ENCODE assay signal across 8 mouse cellular contexts in the genomic region with DNA sequence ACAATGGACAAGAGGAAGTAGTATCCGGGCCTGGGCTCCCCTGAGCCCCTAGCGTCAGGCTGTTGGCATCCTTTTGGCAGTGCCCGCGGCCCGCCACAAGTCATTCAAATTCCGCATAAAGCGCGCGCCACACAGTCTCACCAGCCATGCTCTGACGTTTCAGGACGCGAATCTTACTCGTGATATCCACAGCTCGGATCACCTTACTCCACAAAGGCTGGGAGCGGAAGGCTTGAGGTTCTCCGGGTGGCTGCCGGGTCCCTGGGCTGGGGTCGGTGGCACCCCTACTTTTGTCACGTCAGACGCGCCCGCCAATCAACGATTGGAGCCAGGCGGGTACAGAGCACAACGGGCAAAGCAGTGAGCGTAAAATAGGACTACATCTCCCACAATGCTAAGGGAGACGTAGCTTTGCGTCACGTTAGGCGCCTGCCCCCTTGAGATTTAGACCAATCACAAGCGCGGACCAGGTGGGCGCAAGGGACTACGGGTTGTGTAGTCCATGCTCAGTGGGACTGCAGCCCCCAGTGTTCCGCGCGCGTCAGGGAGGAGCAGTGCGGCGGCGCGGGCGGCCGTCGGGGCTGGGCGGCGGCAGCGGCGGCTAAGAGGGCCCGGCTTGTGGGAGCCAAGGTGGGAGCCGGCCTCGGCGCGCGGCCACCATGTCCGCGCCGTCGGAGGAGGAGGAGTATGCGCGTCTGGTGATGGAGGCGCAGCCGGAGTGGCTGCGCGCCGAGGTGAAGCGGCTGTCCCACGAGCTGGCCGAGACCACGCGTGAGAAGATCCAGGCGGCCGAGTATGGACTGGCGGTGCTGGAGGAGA. TPM values are rescaled to one million over a fixed set of nuclear protein-coding genes. Genes with fewer than 3 reads are reported as not detected.
DNase-seq lines count a peak whose midpoint lies in the region; ATAC-seq and TF ChIP-seq lines count a peak whose summit lies in the region.

A gene (plus strand): TSS at position 574 of the 819 bp plus-strand sequence.

- H3K36me3 ChIP-seq in MEL (ENCODE audit: control insufficient read depth in 1 of 2, insufficient read depth in 2 of 2, low read length in 2 of 2), result peaks cover 0 to 10% of the 10 kb centered on the region in 2 experiments; a peak in 2 of 4 replicates
- H3K36me3 ChIP-seq in forebrain, postnatal 0 days (ENCODE audit: insufficient read depth), result no peaks in the 10 kb centered on the region
- no peaks in the 10 kb centered on the region for H3K36me3 ChIP-seq in lung, embryonic 15.5 days

- peak; percentile 99 for ATAC-seq in forebrain, postnatal 0 days
- ATAC-seq in lung, embryonic 15.5 days (ENCODE audit: borderline replicate concordance, extremely low read depth, low FRiP score, low TSS enrichment), result peak; percentile 99

- peaks cover 3 to 23% of the 10 kb centered on the region in 2 experiments; a peak in 3 of 4 replicates for H3K4me1 ChIP-seq in MEL (ENCODE audit: control insufficient read depth in 1 of 2, insufficient read depth in 2 of 2, low read length in 2 of 2)
- H3K4me1 ChIP-seq in cerebellum, adult 2 months (ENCODE audit: control insufficient read depth, insufficient read depth, low read length), result peaks cover 12% of the 10 kb centered on the region
- H3K4me1 ChIP-seq in forebrain, postnatal 0 days (ENCODE audit: insufficient read depth), result peaks cover 26% of the 10 kb centered on the region; the same call in 1 of the 2 replicates
- peaks cover 42% of the 10 kb centered on the region for H3K4me1 ChIP-seq in lung, embryonic 15.5 days

- DNase-seq in MEL (ENCODE audit: low read depth, low spot score), result peak; percentile 99
- peak; percentile 95 to 98 for DNase-seq in cerebellum, adult 2 months
- peak; percentile 99 for DNase-seq in forebrain, postnatal 0 days
- peak; percentile 96 for DNase-seq in heart, postnatal 4 days
- peak; percentile 98 for DNase-seq in layer of hippocampus, adult 8-10 months (ENCODE audit: low spot score in 2 of 2)
- peak; percentile 97 for DNase-seq in ovary, adult 18-20 months (ENCODE audit: low spot score)
- peak; percentile 99 for DNase-seq in thymus, postnatal 0 days (ENCODE audit: low spot score)

- H3K4me2 ChIP-seq in forebrain, postnatal 0 days (ENCODE audit: low read depth), result peak within 1 kb of the TSS; percentile 84
- H3K4me2 ChIP-seq in lung, embryonic 15.5 days, result peak within 1 kb of the TSS; percentile 77

- H3K27me3 ChIP-seq in MEL (ENCODE audit: control insufficient read depth in 1 of 2, insufficient read depth in 2 of 2, low read length in 2 of 2), result no peaks in the 10 kb centered on the region
- no peaks in the 10 kb centered on the region for H3K27me3 ChIP-seq in cerebellum, adult 2 months (ENCODE audit: control insufficient read depth, insufficient read depth, low read length)
- no peaks in the 10 kb centered on the region for H3K27me3 ChIP-seq in forebrain, postnatal 0 days (ENCODE audit: insufficient read depth, low read length)
- H3K27me3 ChIP-seq in lung, embryonic 15.5 days, result no peaks in the 10 kb centered on the region

- H3K27ac ChIP-seq in MEL (ENCODE audit: control insufficient read depth, low read depth, low read length), result peak within 1 kb of the TSS; percentile 55
- peak within 1 kb of the TSS; percentile 24 for H3K27ac ChIP-seq in cerebellum, adult 2 months (ENCODE audit: insufficient read depth, low read length)
- peak within 1 kb of the TSS; percentile 85 for H3K27ac ChIP-seq in forebrain, postnatal 0 days (ENCODE audit: low read depth, low read length)
- peak within 1 kb of the TSS; percentile 80 for H3K27ac ChIP-seq in lung, embryonic 15.5 days

- peak; percentile 79 to 90 for TF ChIP-seq POLR2A in MEL (IDR thresholded peaks at IDR 0.05; ENCODE audit: control insufficient read depth in 1 of 2, insufficient read depth in 1 of 2, low read depth in 1 of 2, low read length in 2 of 2, poor library complexity in 1 of 2)
- TF ChIP-seq POLR2A in cerebellum, adult 2 months (IDR thresholded peaks at IDR 0.05; ENCODE audit: borderline replicate concordance, insufficient read depth, low read length), result peak; percentile 55

- 0 out of 6 replicates have a peak, but pooled peaks of 1 of the 3 experiments have one; percentile 1 for TF ChIP-seq CTCF in MEL (IDR thresholded peaks at IDR 0.05 in 2 of 3, conservative IDR thresholded peaks at IDR 0.05 in 1 of 3; ENCODE audit: control insufficient read depth in 1 of 3, insufficient read depth in 1 of 3, low read depth in 2 of 3, low read length in 3 of 3, poor library complexity in 1 of 3, severe bottlenecking in 1 of 3)
- no peak for TF ChIP-seq CTCF in cerebellum, adult 2 months (IDR thresholded peaks at IDR 0.05; ENCODE audit: borderline replicate concordance, insufficient read depth, low read depth, low read length)
- peak; percentile 58 for TF ChIP-seq CTCF in forebrain, postnatal 0 days (IDR thresholded peaks at IDR 0.05; ENCODE audit: low read depth)

- H3K79me2 ChIP-seq in MEL (ENCODE audit: control insufficient read depth, insufficient read depth, low read length, poor library complexity), result peaks cover 43% of the 10 kb centered on the region

- no peak for TF ChIP-seq RAD21 in MEL (IDR thresholded peaks at IDR 0.05; ENCODE audit: low read depth, low read length)

- WGBS in cerebellum, adult 2 months, result 1% methylated on average over 74 of the region's 74 CpGs
- 2% methylated on average over 74 of the region's 74 CpGs for WGBS in forebrain, postnatal 0 days
- WGBS in lung, embryonic 15.5 days, result under 1% methylated on average over 74 of the region's 74 CpGs

- peak within 1 kb of the TSS; percentile 81 to 86 for H3K4me3 ChIP-seq in MEL (ENCODE audit: control insufficient read depth in 1 of 2, insufficient read depth in 1 of 2, low read depth in 2 of 2, low read length in 2 of 2)
- H3K4me3 ChIP-seq in cerebellum, adult 2 months (replicated peaks; ENCODE audit: insufficient read depth, low read depth, low read length), result peak within 1 kb of the TSS; percentile 80
- peak within 1 kb of the TSS; percentile 95 for H3K4me3 ChIP-seq in forebrain, postnatal 0 days (ENCODE audit: low read depth, low read length)
- peak within 1 kb of the TSS; percentile 82 for H3K4me3 ChIP-seq in lung, embryonic 15.5 days

- no peak for TF ChIP-seq EP300 in MEL (IDR thresholded peaks at IDR 0.05; ENCODE audit: low read depth in 1 of 2, low read length in 2 of 2)

- H3K9me3 ChIP-seq in MEL (replicated peaks; ENCODE audit: insufficient read depth, low read length), result no peaks in the 10 kb centered on the region
- no peaks in the 10 kb centered on the region for H3K9me3 ChIP-seq in forebrain, postnatal 0 days (ENCODE audit: low read length)
- no peaks in the 10 kb centered on the region for H3K9me3 ChIP-seq in lung, embryonic 15.5 days

- peak within 1 kb of the TSS; percentile 75 for H3K9ac ChIP-seq in MEL (ENCODE audit: control insufficient read depth, low read depth, low read length, poor library complexity, severe bottlenecking)
- peak within 1 kb of the TSS; percentile 87 for H3K9ac ChIP-seq in forebrain, postnatal 0 days
- H3K9ac ChIP-seq in lung, embryonic 15.5 days, result peak within 1 kb of the TSS; percentile 84

TF ChIP-seq in MEL, 35 proteins besides CTCF, POLR2A, EP300 and RAD21 (continues in another document):
- no peak for TF ChIP-seq TAL1 (IDR thresholded peaks at IDR 0.05; ENCODE audit: low read length)
- no peak for TF ChIP-seq CHD1 (IDR thresholded peaks at IDR 0.05; ENCODE audit: low read depth, low read length)
- no peak for TF ChIP-seq MAFK (IDR thresholded peaks at IDR 0.05; ENCODE audit: borderline replicate concordance, low read depth, low read length)
- no peak for TF ChIP-seq RCOR1 (IDR thresholded peaks at IDR 0.05; ENCODE audit: low read depth, low read length)
- 0 out of 2 replicates have a peak, but pooled peaks have one; percentile 39 for TF ChIP-seq TBP (IDR thresholded peaks at IDR 0.05; ENCODE audit: low read depth, low read length)
- TF ChIP-seq BHLHE40 (IDR thresholded peaks at IDR 0.05; ENCODE audit: borderline replicate concordance, low read depth, low read length), result no peak
- no peak for TF ChIP-seq POLR2AphosphoS5 (IDR thresholded peaks at IDR 0.05; ENCODE audit: borderline replicate concordance, low read depth, low read length)
- no peak for TF ChIP-seq GATA1 (IDR thresholded peaks at IDR 0.05; ENCODE audit: low read depth, low read length)
- TF ChIP-seq GABPA (IDR thresholded peaks at IDR 0.05; ENCODE audit: low read depth, low read length), result no peak
- peak; percentile 98 for TF ChIP-seq KAT2A (conservative IDR thresholded peaks at IDR 0.05; ENCODE audit: low read depth, low read length)
- TF ChIP-seq ZKSCAN1 (IDR thresholded peaks at IDR 0.05; ENCODE audit: low read depth, low read length), result no peak
- no peak for TF ChIP-seq USF2 (IDR thresholded peaks at IDR 0.05; ENCODE audit: borderline replicate concordance in 1 of 2, insufficient read depth in 1 of 2, low read depth in 1 of 2, low read length in 2 of 2)
- no peak; the same call in 1 of the 2 replicates for TF ChIP-seq ELF1 (IDR thresholded peaks at IDR 0.05; ENCODE audit: low read depth, low read length)
- no peak for TF ChIP-seq ETS1 (IDR thresholded peaks at IDR 0.05; ENCODE audit: low read depth, low read length)
- TF ChIP-seq JUND (IDR thresholded peaks at IDR 0.05; ENCODE audit: low read depth, low read length), result no peak
- peak; percentile 44; the same call in 1 of the 2 replicates for TF ChIP-seq USF1 (IDR thresholded peaks at IDR 0.05; ENCODE audit: low read depth, low read length)
- peak; percentile 39; the same call in 1 of the 2 replicates for TF ChIP-seq MYC (IDR thresholded peaks at IDR 0.05; ENCODE audit: low read depth, low read length)
- TF ChIP-seq MXI1 (IDR thresholded peaks at IDR 0.05; ENCODE audit: low read depth, low read length), result peak; percentile 60
- no peak for TF ChIP-seq POLR2AphosphoS2 (IDR thresholded peaks at IDR 0.05; ENCODE audit: low read length)
- TF ChIP-seq MAZ (IDR thresholded peaks at IDR 0.05; ENCODE audit: low read depth, low read length), result 0 out of 2 replicates have a peak, but pooled peaks have one; percentile 61
- TF ChIP-seq E2F4 (IDR thresholded peaks at IDR 0.05; ENCODE audit: borderline replicate concordance, low read depth, low read length), result no peak

RNA-seq across cellular contexts. Expression of the gene that starts here (rescaled TPM):
- 18.0 and 21.8 TPM in 2 replicates for total RNA-seq in MEL (2012; rRNA removed)
- polyA plus RNA-seq in MEL (2012; ENCODE audit: insufficient read depth in 1 of 2, insufficient read length in 2 of 2, low read depth in 1 of 2, low replicate concordance in 2 of 2, missing spikeins in 1 of 2), result 10 to 100 TPM in 1 of 2 experiments, not detected in 1; 22.6 TPM
- polyA plus RNA-seq in cerebellum, adult 2 months (2012; rRNA removed), result 50.6 and 50.7 TPM in 2 replicates
- total RNA-seq in forebrain, postnatal 0 days (2014; rRNA removed), result 40.9 and 50.9 TPM in 2 replicates
- polyA plus RNA-seq in forebrain, postnatal 0 days (2015; fragmentation: Nextera tagmentation; extraction: Ambion mirVana), result 20.8 and 23.7 TPM in 2 replicates
- 10 to 100 TPM; 80.9 to 84.3 TPM for total RNA-seq in heart, postnatal 4 days (2021)
- 10 to 100 TPM; 46.0 to 58.0 (median 50.2) TPM for total RNA-seq in layer of hippocampus, adult 8-10 months (2022)
- 33.1 and 34.7 TPM in 2 replicates for polyA plus RNA-seq in lung, embryonic 15.5 days (2015; fragmentation: Nextera tagmentation; extraction: Ambion mirVana)
- polyA plus RNA-seq in thymus, postnatal 0 days (2015; fragmentation: Nextera tagmentation; extraction: Ambion mirVana), result 25.4 and 27.0 TPM in 2 replicates

Comparison
In these comparisons a context has a peak if more than half of its experiments do, and no peak if none do; other contexts are left out.
1. Peak in every context shown above with its lines: DNase-seq, ATAC-seq, H3K4me3 ChIP-seq and H3K27ac ChIP-seq.
2. H3K27ac ChIP-seq: peak in every context shown above with its lines; median percentile 85 in forebrain, postnatal 0 days; 80 in lung, embryonic 15.5 days; 55 in MEL; 24 in cerebellum, adult 2 months.